Mouse (Mus musculus) limb, embryonic 12.5 days (tissue): Measurements from ENCODE around the gene Ankrd1. TPM values are rescaled to one million over a fixed set of nuclear protein-coding genes. Genes with fewer than 3 reads are reported as not detected.

Experiments used
- ATAC-seq: fragments of 200-750 bp; cut with Nextera tagmentation; 2 replicates; pipeline ENCODE4 v1.8.0; 2017; ENCODE audit warnings: low read depth, moderate TSS enrichment; ENCODE audit not compliant: insufficient number of reproducible peaks, insufficient read depth, low FRiP score, low TSS enrichment
- H3K27ac ChIP-seq: fragments of 300-500 bp; sonication (generic); 2 replicates; pipeline ENCODE4 v1.5.1; 2016; ENCODE audit warnings: mild to moderate bottlenecking, moderate library complexity
- H3K27me3 ChIP-seq: fragments of 300-500 bp; sonication (generic); 2 replicates; pipeline ENCODE4 v1.6.1; 2016; ENCODE audit warnings: mild to moderate bottlenecking, moderate library complexity
- H3K36me3 ChIP-seq: fragments of 300-500 bp; sonication (generic); 2 replicates; pipeline ENCODE4 v1.6.1; 2016; ENCODE audit warnings: mild to moderate bottlenecking, moderate library complexity
- H3K4me1 ChIP-seq: fragments of 300-500 bp; sonication (generic); replicated peaks from 2 replicates; pipeline ENCODE4 v1.6.1; 2016
- H3K4me2 ChIP-seq: fragments of 300-500 bp; sonication (generic); 2 replicates; pipeline ENCODE4 v1.6.1; 2016; ENCODE audit warnings: mild to moderate bottlenecking, moderate library complexity
- H3K4me3 ChIP-seq: fragments of 300-500 bp; sonication (generic); replicated peaks from 2 replicates; pipeline ENCODE4 v1.5.1; 2016; ENCODE audit warnings: mild to moderate bottlenecking
- H3K9ac ChIP-seq: fragments of 300-500 bp; sonication (generic); replicated peaks from 2 replicates; pipeline ENCODE4 v1.6.1; 2016; ENCODE audit warnings: mild to moderate bottlenecking, moderate library complexity
- H3K9me3 ChIP-seq: fragments of 300-500 bp; sonication (generic); 2 replicates; pipeline ENCODE4 v1.6.1; 2016; ENCODE audit warnings: mild to moderate bottlenecking, moderate library complexity
- WGBS: fragments of 180-500 bp; shearing (Covaris S2); methylation state at CpG from one replicate; pipeline ENCODE4 v1.1.7; 2016; 5-methylcytosine and 5-hydroxymethylcytosine counted together
- polyA plus RNA-seq: library from polyadenylated mRNA; unstranded; fragments of >200 nt; fragmentation: Nextera tagmentation; extraction: Ambion mirVana; gene quantifications from 2 replicates; pipeline ENCODE4 v1.2.1, GENCODE M21; 2016

Ankrd1 gene
- polyA plus RNA-seq, 1 experiment from 2014 or later: 0.61 TPM

DNA sequence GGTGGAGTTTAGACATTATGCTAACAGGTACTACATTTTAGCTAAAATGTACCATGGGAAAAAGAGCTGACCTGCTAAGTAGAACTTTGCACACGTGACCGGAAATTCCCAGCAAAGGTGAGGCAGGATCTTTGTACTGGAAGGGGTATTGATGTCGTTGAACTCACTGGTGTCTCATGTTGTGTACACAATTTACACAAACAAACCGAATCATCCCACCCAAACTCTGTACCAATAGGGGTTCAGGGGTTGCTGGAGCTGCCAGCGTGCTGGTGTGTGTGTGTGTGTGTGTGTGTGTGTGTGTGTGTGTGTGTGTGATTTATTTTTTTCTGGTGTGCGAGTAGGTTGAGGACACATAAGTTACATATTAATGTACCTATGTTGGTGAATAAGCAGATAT lies 13.2 kb upstream of the Ankrd1 start:
- Histone ChIP-seq H3K9ac (no peak overlapping the region), H3K4me1 (peaks cover 8% of the 10 kb centered on the region; the same call in 1 of the 2 replicates), H3K27ac (no peak overlapping the region), H3K36me3 (no peaks in the 10 kb centered on the region), H3K27me3 (no peaks in the 10 kb centered on the region), H3K4me2 (no peak overlapping the region), H3K9me3 (no peaks in the 10 kb centered on the region), H3K4me3 (no peak overlapping the region)
- ATAC-seq: no peak; the same call in 1 of the 2 replicates
- 85% methylated on average over 6 of the region's 6 CpGs for WGBS

DNA sequence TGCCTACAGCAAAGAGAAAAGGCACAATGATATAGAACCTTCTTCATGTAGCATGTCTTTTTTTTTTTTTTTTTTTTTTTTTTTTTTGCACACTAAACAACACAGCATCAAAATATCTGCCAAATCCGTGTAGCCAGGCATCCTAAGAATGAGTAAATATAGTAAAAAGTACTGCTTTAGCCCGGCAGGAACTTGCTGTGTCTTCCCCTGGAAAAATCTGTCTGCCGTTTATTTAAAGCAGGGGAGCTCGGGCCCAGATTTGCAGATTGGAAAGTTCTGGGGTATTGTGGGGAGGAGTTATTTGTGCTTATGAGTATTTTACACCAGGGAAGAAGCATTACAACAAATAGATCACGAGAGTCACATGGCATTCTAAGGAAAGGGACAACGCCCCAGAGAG lies 12.1 kb upstream of the Ankrd1 start:
- no peak overlapping the region for H3K4me3 ChIP-seq
- H3K27me3 ChIP-seq: no peaks in the 10 kb centered on the region
- ATAC-seq: no peak
- no peak overlapping the region for H3K9ac ChIP-seq
- no peaks in the 10 kb centered on the region for H3K9me3 ChIP-seq
- 79% methylated on average over 6 of the region's 6 CpGs for whole genome bisulfite sequencing
- peaks cover 8% of the 10 kb centered on the region; the same call in 1 of the 2 replicates for H3K4me1 ChIP-seq
- no peaks in the 10 kb centered on the region for H3K36me3 ChIP-seq
- H3K27ac ChIP-seq: no peak overlapping the region
- H3K4me2 ChIP-seq: no peak overlapping the region

DNA sequence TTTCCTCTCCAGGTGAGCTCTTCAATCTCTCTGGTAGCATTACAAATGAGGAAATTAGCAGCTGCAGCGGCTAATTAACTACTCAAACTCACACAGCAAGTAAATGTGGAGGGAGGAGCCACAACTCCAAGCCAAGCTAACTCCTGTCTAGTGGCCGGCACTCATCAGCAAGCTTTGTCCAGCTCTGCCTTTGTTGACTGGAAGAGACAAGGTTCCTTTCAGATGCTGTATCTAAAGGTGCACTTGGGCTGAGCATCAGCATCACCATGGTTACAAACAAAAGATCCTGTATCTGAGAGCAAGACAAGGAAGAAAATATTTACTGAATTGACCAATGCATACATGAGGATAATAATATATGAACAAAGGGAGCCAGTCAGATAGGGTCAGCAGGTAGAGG lies 10.3 kb upstream of the Ankrd1 start:
- Histone ChIP-seq H3K27ac (no peak overlapping the region), H3K36me3 (no peaks in the 10 kb centered on the region), H3K4me1 (peaks cover 8% of the 10 kb centered on the region; the same call in 1 of the 2 replicates), H3K9me3 (no peaks in the 10 kb centered on the region), H3K9ac (no peak overlapping the region), H3K27me3 (no peaks in the 10 kb centered on the region), H3K4me3 (no peak overlapping the region), H3K4me2 (no peak overlapping the region)
- no peak for ATAC-seq
- 61% methylated on average over 2 of the region's 2 CpGs for WGBS

DNA sequence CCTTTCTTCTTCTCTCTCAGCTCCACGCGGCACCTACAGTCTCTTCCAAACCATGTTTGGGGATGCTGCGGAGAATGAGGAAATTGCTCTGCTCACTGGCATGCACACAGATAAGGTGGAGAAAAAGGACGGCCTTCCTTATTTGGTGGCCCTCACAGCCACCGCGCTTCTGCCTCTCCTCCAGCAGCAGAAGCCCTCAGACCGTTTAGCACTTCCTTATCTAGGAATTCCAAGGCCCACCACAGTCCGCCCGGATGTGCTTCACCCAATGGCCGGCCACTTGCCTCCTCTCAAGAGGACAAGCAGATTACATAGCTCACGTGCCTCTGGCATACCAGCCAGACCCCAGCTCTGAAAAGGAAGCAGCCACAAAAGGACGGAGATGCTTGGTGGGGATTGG lies 9.7 kb upstream of the Ankrd1 start:
- peak overlapping the region; percentile 13; the same call in 1 of the 2 replicates for H3K4me2 ChIP-seq
- H3K4me3 ChIP-seq: no peak overlapping the region
- H3K9ac ChIP-seq: no peak overlapping the region
- no peaks in the 10 kb centered on the region for H3K9me3 ChIP-seq
- H3K27ac ChIP-seq: no peak overlapping the region
- peaks cover 8% of the 10 kb centered on the region; the same call in 1 of the 2 replicates for H3K4me1 ChIP-seq
- 23% methylated on average over 12 of the region's 12 CpGs for WGBS
- no peak for ATAC-seq
- H3K27me3 ChIP-seq: no peaks in the 10 kb centered on the region
- H3K36me3 ChIP-seq: no peaks in the 10 kb centered on the region

DNA sequence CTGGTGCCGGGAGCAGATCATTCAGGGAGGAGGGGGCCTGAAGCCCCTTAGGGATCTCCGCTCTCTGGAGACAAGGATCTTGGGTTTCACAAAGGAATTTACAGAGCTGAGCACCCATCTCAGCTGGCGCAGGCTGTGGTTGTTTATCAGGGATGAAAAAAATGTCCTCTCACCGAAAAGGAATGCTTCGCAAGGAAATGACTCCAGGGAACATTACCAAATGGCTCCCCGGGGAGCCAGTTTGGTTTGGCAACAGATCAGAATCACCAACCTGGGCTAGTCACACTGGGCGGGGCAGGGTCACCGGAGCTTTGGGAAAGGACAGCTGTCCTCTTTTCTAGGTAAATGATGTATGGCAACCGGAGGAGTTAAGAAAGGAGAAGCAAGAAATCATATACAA lies 9.3 kb upstream of the Ankrd1 start:
- Histone ChIP-seq H3K27me3 (no peaks in the 10 kb centered on the region), H3K4me3 (no peak overlapping the region), H3K4me1 (peaks cover 8% of the 10 kb centered on the region; the same call in 1 of the 2 replicates), H3K4me2 (peak overlapping the region; percentile 13; the same call in 1 of the 2 replicates), H3K36me3 (no peaks in the 10 kb centered on the region), H3K27ac (no peak overlapping the region), H3K9me3 (no peaks in the 10 kb centered on the region), H3K9ac (no peak overlapping the region)
- WGBS: 28% methylated on average over 9 of the region's 9 CpGs
- ATAC-seq: no peak

DNA sequence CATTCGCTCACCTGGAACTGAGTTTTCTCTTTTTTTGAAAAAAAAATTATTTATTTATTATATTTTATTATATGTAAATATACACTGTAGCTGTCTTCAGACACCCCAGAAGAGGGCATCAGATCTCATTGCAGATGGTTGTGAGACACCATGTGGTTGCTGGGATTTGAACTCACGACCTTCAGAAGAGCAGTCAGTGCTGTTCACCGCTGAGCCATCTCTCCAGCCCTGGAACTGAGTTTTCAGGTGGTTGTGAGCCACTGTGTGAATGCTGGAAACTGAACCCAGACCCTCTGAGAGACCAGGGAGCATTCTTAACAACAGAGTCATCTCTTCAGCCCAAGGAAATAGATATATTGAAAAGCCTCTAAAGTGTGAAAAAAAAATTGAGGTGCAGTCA lies 8.5 kb upstream of the Ankrd1 start:
- WGBS: 86% methylated on average over 3 of the region's 3 CpGs
- H3K9ac ChIP-seq: no peak overlapping the region
- H3K27ac ChIP-seq: no peak overlapping the region
- H3K4me1 ChIP-seq: peaks cover 8% of the 10 kb centered on the region; the same call in 1 of the 2 replicates
- no peak for ATAC-seq
- no peaks in the 10 kb centered on the region for H3K36me3 ChIP-seq
- H3K9me3 ChIP-seq: 0 out of 2 replicates have a peak, but pooled peaks cover 6% of the 10 kb centered on the region
- H3K27me3 ChIP-seq: no peaks in the 10 kb centered on the region
- no peak overlapping the region for H3K4me3 ChIP-seq
- H3K4me2 ChIP-seq: no peak overlapping the region

DNA sequence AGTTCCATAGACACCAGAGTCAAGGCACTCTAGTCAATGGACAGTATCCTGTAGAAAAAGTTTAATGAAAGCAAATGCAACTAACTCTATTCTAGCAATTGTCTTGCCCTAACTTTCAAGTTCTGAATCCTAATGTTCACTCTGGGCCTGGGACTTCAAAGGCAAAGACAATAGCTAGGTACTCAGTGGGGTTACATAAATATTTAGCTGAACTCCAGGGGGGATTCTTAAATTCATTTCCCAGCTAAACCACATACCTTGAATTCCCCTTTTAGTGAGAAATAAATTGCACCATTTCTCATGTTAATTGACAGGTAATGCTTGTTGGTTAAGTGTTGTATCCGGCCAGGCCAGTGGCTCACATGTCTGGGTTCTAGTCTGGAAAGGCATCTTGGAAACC lies 4.3 kb upstream of the Ankrd1 start:
- Histone ChIP-seq H3K9ac (no peak overlapping the region), H3K4me2 (no peak overlapping the region), H3K9me3 (0 out of 2 replicates have a peak, but pooled peaks cover 11% of the 10 kb centered on the region), H3K4me1 (peaks cover 4% of the 10 kb centered on the region; the same call in 1 of the 2 replicates), H3K27me3 (no peaks in the 10 kb centered on the region), H3K4me3 (no peak overlapping the region), H3K36me3 (no peaks in the 10 kb centered on the region), H3K27ac (no peak overlapping the region)
- no peak for ATAC-seq
- WGBS: 43% methylated on average over 1 of the region's 1 CpGs

DNA sequence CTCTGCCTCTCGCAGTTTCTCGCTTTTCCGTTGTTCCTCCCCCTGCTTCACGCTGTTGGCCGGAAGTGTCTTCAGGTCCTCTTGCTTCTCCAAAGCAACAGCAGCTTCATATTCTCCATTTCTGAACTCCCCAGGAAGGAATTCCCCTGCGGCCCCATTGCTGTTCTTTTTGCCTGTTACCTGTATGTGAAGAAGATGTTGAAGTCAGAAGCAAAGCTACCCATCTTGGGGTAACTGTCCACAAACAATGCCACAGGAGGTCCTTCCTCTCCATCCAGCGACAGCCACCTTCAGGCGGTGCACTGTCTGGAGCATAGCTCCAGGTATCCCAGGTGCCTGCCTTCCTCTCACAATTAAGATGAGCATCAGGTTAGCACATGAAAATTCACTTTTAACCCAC lies 680 bp downstream of the Ankrd1 start:
- H3K4me1 ChIP-seq: no peaks in the 10 kb centered on the region
- no peak overlapping the region for H3K4me2 ChIP-seq
- no peak overlapping the region for H3K4me3 ChIP-seq
- 89% methylated on average over 8 of the region's 8 CpGs for WGBS
- ATAC-seq: no peak
- no peak overlapping the region for H3K27ac ChIP-seq
- peaks cover 6% of the 10 kb centered on the region; the same call in 1 of the 2 replicates for H3K27me3 ChIP-seq
- H3K9me3 ChIP-seq: 0 out of 2 replicates have a peak, but pooled peaks cover 11% of the 10 kb centered on the region
- no peaks in the 10 kb centered on the region for H3K36me3 ChIP-seq
- H3K9ac ChIP-seq: no peak overlapping the region

DNA sequence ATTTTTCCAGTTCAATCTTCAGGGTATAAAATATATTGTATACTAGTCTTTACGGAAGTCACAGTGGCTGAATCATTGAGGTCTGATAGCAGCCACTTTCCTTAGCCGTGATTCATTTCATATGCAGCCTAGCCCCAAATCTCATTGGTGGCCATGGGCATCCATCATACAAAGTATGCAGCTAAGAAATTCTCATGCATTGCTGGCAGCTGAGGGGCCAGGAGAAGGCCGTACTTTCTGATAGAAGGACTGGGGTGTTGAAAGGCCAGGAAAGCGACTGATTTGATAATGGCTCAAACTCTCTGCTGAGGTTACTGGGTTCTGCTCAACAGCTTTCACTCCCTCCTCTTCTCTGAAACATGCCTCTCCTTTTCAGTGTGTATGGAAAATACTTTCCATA lies 3.7 kb downstream of the Ankrd1 start:
- ATAC-seq: no peak
- H3K4me1 ChIP-seq: no peaks in the 10 kb centered on the region
- H3K27ac ChIP-seq: no peak overlapping the region
- WGBS: 77% methylated on average over 4 of the region's 4 CpGs
- H3K27me3 ChIP-seq: peaks cover 9% of the 10 kb centered on the region
- H3K36me3 ChIP-seq: no peaks in the 10 kb centered on the region
- no peaks in the 10 kb centered on the region for H3K9me3 ChIP-seq
- no peak overlapping the region for H3K4me3 ChIP-seq
- no peak overlapping the region for H3K9ac ChIP-seq
- H3K4me2 ChIP-seq: no peak overlapping the region

DNA sequence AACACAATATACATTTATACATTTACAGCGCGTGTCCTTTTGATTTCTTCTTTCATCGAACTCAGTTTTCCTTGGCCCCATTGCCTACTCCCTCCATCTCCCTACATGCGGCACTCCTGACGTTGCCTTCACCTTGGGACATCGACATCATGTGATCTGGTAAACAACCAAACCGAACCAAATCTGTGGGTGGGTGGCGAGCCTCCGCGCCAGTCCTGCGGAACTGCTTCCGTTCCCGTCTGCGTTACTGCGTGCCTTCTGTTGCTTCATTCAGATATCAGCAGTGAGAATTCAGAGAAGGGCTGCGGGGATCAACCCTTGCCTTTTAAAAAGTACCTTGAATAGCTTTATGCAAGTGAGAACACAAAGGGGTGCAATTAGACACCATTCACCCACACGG lies 7.9 kb downstream of the Ankrd1 start:
- no peaks in the 10 kb centered on the region for H3K36me3 ChIP-seq
- peaks cover 14% of the 10 kb centered on the region for H3K27me3 ChIP-seq
- ATAC-seq: no peak
- H3K4me1 ChIP-seq: no peaks in the 10 kb centered on the region
- H3K9ac ChIP-seq: no peak overlapping the region
- H3K4me2 ChIP-seq: 0 out of 2 replicates have a peak overlapping the region, but pooled peaks have one; percentile 8
- 64% methylated on average over 17 of the region's 17 CpGs for WGBS
- no peak overlapping the region for H3K27ac ChIP-seq
- no peaks in the 10 kb centered on the region for H3K9me3 ChIP-seq
- H3K4me3 ChIP-seq: no peak overlapping the region

DNA sequence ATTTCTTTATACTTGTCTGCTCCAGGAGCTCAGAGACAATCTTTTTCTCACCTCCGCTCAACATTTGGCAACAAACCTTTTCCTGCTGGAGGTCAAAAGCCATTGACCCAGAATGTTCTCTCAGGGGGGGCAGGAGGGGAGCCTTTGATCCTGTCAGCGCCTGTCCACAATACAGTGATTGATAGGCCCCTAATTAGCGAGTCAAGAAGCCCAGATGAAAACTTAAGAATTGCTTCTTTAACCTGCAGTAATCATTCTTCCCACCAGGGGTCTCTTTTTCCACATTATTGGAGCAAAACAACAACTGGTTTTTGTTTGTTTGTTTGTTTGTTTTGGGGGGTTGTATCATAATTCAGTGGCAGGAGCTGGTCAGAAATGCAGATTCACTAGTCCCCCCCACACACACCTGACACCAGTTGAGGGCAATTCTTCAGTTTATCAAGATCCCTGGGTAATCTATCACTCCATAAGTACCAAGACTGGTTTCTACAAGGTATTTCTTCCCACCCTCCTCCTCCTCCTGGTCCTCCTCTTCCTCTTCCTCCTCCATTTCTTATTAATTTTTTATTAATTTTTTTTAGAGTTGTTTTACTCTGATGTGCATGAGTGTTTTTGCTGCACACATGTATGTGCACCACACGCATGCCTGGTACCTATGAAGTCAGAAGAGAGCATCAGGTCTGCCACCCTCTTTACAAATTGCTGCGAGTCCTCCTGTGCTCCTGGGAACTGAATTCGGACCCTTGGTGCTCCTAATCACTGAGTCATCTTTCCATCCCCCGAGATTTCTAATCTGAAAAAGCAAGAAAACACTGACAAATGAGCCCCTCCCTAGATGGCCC lies 8.6 kb downstream of the Ankrd1 start:
- WGBS: 33% methylated on average over 7 of the region's 7 CpGs
- Histone ChIP-seq H3K9me3 (no peaks in the 10 kb centered on the region), H3K4me2 (peak overlapping the region; percentile 11; the same call in 1 of the 2 replicates), H3K9ac (no peak overlapping the region), H3K27me3 (peaks cover 14% of the 10 kb centered on the region), H3K4me1 (no peaks in the 10 kb centered on the region), H3K27ac (no peak overlapping the region), H3K36me3 (no peaks in the 10 kb centered on the region), H3K4me3 (no peak overlapping the region)
- ATAC-seq: no peak
